Mouse (Mus musculus) erythroid progenitor cell, adult 5-6 weeks (primary cell): Measurements from ENCODE around the gene Zfp433. TPM values are rescaled to one million over a fixed set of nuclear protein-coding genes. Genes with fewer than 3 reads are reported as not detected.
A peak's percentile ranks its signal among the peaks of the same experiment; 100 is the strongest.
"Not testable (repeated sequence)": the region's sequence is repeated elsewhere in the genome, so short reads cannot be mapped to it uniquely, and the experiment has no call there.

Experiments used
- ATAC-seq: replicated peaks from 2 replicates; pipeline ENCODE4 v1.8.0; 2016; ENCODE audit warnings: moderate number of reproducible peaks, mild to moderate bottlenecking, moderate TSS enrichment, inconsistent platforms; ENCODE audit not compliant: poor library complexity, low FRiP score, severe bottlenecking
- total RNA-seq, 2 experiments: library from RNA; stranded (forward) in 1 of 2; stranded (reverse) in 1 of 2; fragments of 150-400 nt in 1 of 2; fragments of 186-747, 209-891 nt in 1 of 2; gene quantifications; 2 replicates each; pipeline versions ENCODE4 v1.2.3 to v1.2.4; 2015 to 2017; ENCODE audit warnings: low replicate concordance in 2 of 2

Gene Zfp433
- total RNA-seq (2015; ENCODE audit: low replicate concordance) (4.3 and 7.5 TPM in 2 replicates), total RNA-seq (2017; ENCODE audit: low replicate concordance) (11.2 and 12.0 TPM in 2 replicates)

GRCm38 (mm10) chr10:81704531-81705301, at the start of gene Zfp433:
Gene Zfp433 (plus strand): TSS chr10:81704825.
- peak; percentile 96 for ATAC-seq

GRCm38 (mm10) chr10:81655178-81655577, 49.4 kb upstream of the Zfp433 start:
- no peak for ATAC-seq

GRCm38 (mm10) chr10:81656174-81656573, 48.5 kb upstream of the Zfp433 start:
- ATAC-seq: no peak

DNA sequence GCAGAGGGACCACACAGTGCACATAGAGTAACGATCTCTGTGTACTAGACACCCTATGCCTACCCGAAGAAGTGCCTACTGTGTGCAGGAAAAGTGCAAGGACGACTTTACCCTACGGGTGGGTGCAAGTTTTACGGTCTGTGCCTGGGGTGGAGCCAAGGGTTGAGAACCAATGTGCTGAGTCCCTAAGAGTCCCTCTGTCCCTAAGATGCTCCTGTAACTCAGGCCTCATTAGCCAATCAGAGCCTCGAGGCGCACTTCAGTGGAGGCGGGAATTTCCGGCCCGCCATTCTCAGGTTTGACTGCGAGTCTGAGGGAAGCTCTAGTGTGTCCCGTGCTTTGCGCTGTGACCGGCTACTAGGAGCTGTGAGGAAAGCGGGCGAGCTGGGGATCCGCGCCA, 17.5 kb upstream of the Zfp433 start:
- ATAC-seq: not testable (repeated sequence)

- not testable (repeated sequence) for ATAC-seq
These were observed 66.1 kb downstream of the Zfp433 start, which contains the start of gene Gm3055 for GRCm38 (mm10) chr10:81770506-81771403. Gene Gm3055 (minus strand): TSS chr10:81771161.

DNA sequence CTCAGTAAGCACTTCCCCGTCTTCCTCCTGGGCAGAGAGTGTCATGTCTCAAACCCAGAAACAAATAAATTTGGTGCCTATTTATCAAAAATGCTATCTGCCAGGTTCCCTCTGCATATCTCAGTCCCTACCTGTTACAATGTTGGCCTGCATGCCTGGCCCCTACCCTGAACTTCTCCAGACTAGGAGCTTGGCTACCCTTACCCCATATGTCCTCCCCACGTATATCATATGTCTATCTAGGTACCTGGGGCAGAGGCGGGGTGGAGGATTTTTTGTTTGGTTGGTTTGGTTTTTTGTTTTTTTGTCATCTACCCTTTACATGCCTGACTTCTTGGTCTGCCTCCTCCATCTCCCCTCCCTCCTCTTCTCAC, 66.8 kb downstream of the Zfp433 start:
- not testable (repeated sequence) for ATAC-seq

Other genes with a start within 250 kb of the Zfp433 start
- 10.1 and 15.1 TPM in 2 replicates for gene Nfic, start 249.2 kb upstream of the Zfp433 start, total RNA-seq (2015; ENCODE audit: low replicate concordance)
- 0.45 and 0.90 TPM in 2 replicates for gene Nfic, start 249.2 kb upstream of the Zfp433 start, total RNA-seq (2017; ENCODE audit: low replicate concordance)
- not detected in 2 replicates for gene Celf5, start 222.1 kb upstream of the Zfp433 start, total RNA-seq (2015; ENCODE audit: low replicate concordance)
- not detected in 2 replicates for gene Celf5, start 222.1 kb upstream of the Zfp433 start, total RNA-seq (2017; ENCODE audit: low replicate concordance)
- 8.6 and 37.7 TPM in 2 replicates for gene Ncln, start 208.4 kb upstream of the Zfp433 start, total RNA-seq (2015; ENCODE audit: low replicate concordance)
- gene Ncln, start 208.4 kb upstream of the Zfp433 start, total RNA-seq (2017; ENCODE audit: low replicate concordance): 8.7 and 27.1 TPM in 2 replicates
- 2.2 and 5.4 TPM in 2 replicates for gene S1pr4, start 204.7 kb upstream of the Zfp433 start, total RNA-seq (2015; ENCODE audit: low replicate concordance)
- gene S1pr4, start 204.7 kb upstream of the Zfp433 start, total RNA-seq (2017; ENCODE audit: low replicate concordance): 2.3 and 3.7 TPM in 2 replicates
- gene Gna15, start 180.6 kb upstream of the Zfp433 start, total RNA-seq (2015; ENCODE audit: low replicate concordance): 1.4 TPM in 1 of 2 replicates, not detected in the other
- gene Gna15, start 180.6 kb upstream of the Zfp433 start, total RNA-seq (2017; ENCODE audit: low replicate concordance): 2.6 and 4.9 TPM in 2 replicates
- gene Gna11, start 159.6 kb upstream of the Zfp433 start, total RNA-seq (2015; ENCODE audit: low replicate concordance): 7.2 and 11.3 TPM in 2 replicates
- 8.0 and 11.0 TPM in 2 replicates for gene Gna11, start 159.6 kb upstream of the Zfp433 start, total RNA-seq (2017; ENCODE audit: low replicate concordance)
- gene Aes, start 145.3 kb upstream of the Zfp433 start, total RNA-seq (2015; ENCODE audit: low replicate concordance): 103 and 116 TPM in 2 replicates
- gene Aes, start 145.3 kb upstream of the Zfp433 start, total RNA-seq (2017; ENCODE audit: low replicate concordance): 44.2 and 47.5 TPM in 2 replicates
- not detected in 2 replicates for gene Tle2, start 130.3 kb upstream of the Zfp433 start, total RNA-seq (2015; ENCODE audit: low replicate concordance)
- not detected in 2 replicates for gene Tle2, start 130.3 kb upstream of the Zfp433 start, total RNA-seq (2017; ENCODE audit: low replicate concordance)
- gene Tle6, start 103.8 kb upstream of the Zfp433 start, total RNA-seq (2015; ENCODE audit: low replicate concordance): not detected in 2 replicates
- 4.1 TPM in 1 of 2 replicates, not detected in the other for gene Tle6, start 103.8 kb upstream of the Zfp433 start, total RNA-seq (2017; ENCODE audit: low replicate concordance)
- gene BC025920, start 98.6 kb upstream of the Zfp433 start, total RNA-seq (2015; ENCODE audit: low replicate concordance): 2.2 TPM in 1 of 2 replicates, not detected in the other
- gene BC025920, start 98.6 kb upstream of the Zfp433 start, total RNA-seq (2017; ENCODE audit: low replicate concordance): 1.7 and 2.4 TPM in 2 replicates
- gene Sirt6, start 77.0 kb upstream of the Zfp433 start, total RNA-seq (2015; ENCODE audit: low replicate concordance): 5.4 and 7.2 TPM in 2 replicates
- gene Sirt6, start 77.0 kb upstream of the Zfp433 start, total RNA-seq (2017; ENCODE audit: low replicate concordance): 0.23 and 1.3 TPM in 2 replicates
- gene Ankrd24, start 76.3 kb upstream of the Zfp433 start, total RNA-seq (2015; ENCODE audit: low replicate concordance): not detected in 2 replicates
- gene Ankrd24, start 76.3 kb upstream of the Zfp433 start, total RNA-seq (2017; ENCODE audit: low replicate concordance): not detected in 2 replicates
- gene Gm10778, start 55.8 kb upstream of the Zfp433 start, total RNA-seq (2015; ENCODE audit: low replicate concordance): not detected in 2 replicates
- gene Gm10778, start 55.8 kb upstream of the Zfp433 start, total RNA-seq (2017; ENCODE audit: low replicate concordance): 3.0 TPM in 1 of 2 replicates, not detected in the other
- not detected in 2 replicates for gene Gm3055, start 66.3 kb downstream of the Zfp433 start, total RNA-seq (2015; ENCODE audit: low replicate concordance)
- 0.76 TPM in 1 of 2 replicates, not detected in the other for gene Gm3055, start 66.3 kb downstream of the Zfp433 start, total RNA-seq (2017; ENCODE audit: low replicate concordance)
- 0.42 and 2.2 TPM in 2 replicates for gene Gm4767, start 107.4 kb downstream of the Zfp433 start, total RNA-seq (2015; ENCODE audit: low replicate concordance)
- gene Gm4767, start 107.4 kb downstream of the Zfp433 start, total RNA-seq (2017; ENCODE audit: low replicate concordance): 0.08 TPM in 1 of 2 replicates, not detected in the other
- 7.9 TPM in 1 of 2 replicates, not detected in the other for gene Gm32687, start 159.1 kb downstream of the Zfp433 start, total RNA-seq (2015; ENCODE audit: low replicate concordance)
- gene Gm32687, start 159.1 kb downstream of the Zfp433 start, total RNA-seq (2017; ENCODE audit: low replicate concordance): 2.2 TPM in 1 of 2 replicates, not detected in the other
- gene Zfp781, start 225.7 kb downstream of the Zfp433 start, total RNA-seq (2015; ENCODE audit: low replicate concordance): 4.7 TPM in 1 of 2 replicates, not detected in the other
- gene Zfp781, start 225.7 kb downstream of the Zfp433 start, total RNA-seq (2017; ENCODE audit: low replicate concordance): 0.76 TPM in 1 of 2 replicates, not detected in the other